Mouse (Mus musculus): ENCODE measurements around the gene Abcf1. TPM values are rescaled to one million over a fixed set of nuclear protein-coding genes. Genes with fewer than 3 reads are reported as not detected.

Abcf1 gene
- total and polyA plus RNA-seq, 3 experiments, result 142 to 312 TPM; not detected in 1

GRCm38 (mm10) chr17:35927471-35927870, 42.1 kb downstream of the Abcf1 start (continued):
- TF ChIP-seq POLR2AphosphoS5 (IDR thresholded peaks at IDR 0.05; ENCODE audit: borderline replicate concordance, low read depth, low read length), result no peak

GRCm38 (mm10) chr17:35923281-35923680, 46.3 kb downstream of the Abcf1 start:
- no peak overlapping the region for H3K27ac ChIP-seq (ENCODE audit: control insufficient read depth, low read depth, low read length)
- peaks cover 10 to 77% of the 10 kb centered on the region in 2 experiments for H3K36me3 ChIP-seq (ENCODE audit: control insufficient read depth in 1 of 2, insufficient read depth in 2 of 2, low read length in 2 of 2)
- H3K9me3 ChIP-seq (replicated peaks; ENCODE audit: insufficient read depth, low read length), result no peaks in the 10 kb centered on the region
- peaks cover 27 to 68% of the 10 kb centered on the region in 2 experiments for H3K4me1 ChIP-seq (ENCODE audit: control insufficient read depth in 1 of 2, insufficient read depth in 2 of 2, low read length in 2 of 2)
- no peaks in the 10 kb centered on the region for H3K27me3 ChIP-seq (ENCODE audit: control insufficient read depth in 1 of 2, insufficient read depth in 2 of 2, low read length in 2 of 2)
- no peak overlapping the region for H3K9ac ChIP-seq (ENCODE audit: control insufficient read depth, low read depth, low read length, poor library complexity, severe bottlenecking)
- peaks cover 14% of the 10 kb centered on the region for H3K79me2 ChIP-seq (ENCODE audit: control insufficient read depth, insufficient read depth, low read length, poor library complexity)
- TF ChIP-seq MYC (IDR thresholded peaks at IDR 0.05; ENCODE audit: low read depth, low read length), result no peak
- peak in 1 of 2 experiments; percentile 43; a peak in 1 of 4 replicates for TF ChIP-seq POLR2A (IDR thresholded peaks at IDR 0.05; ENCODE audit: control insufficient read depth in 1 of 2, insufficient read depth in 1 of 2, low read depth in 1 of 2, low read length in 2 of 2, poor library complexity in 1 of 2)
- no peak overlapping the region for H3K4me3 ChIP-seq (ENCODE audit: control insufficient read depth in 1 of 2, insufficient read depth in 1 of 2, low read depth in 2 of 2, low read length in 2 of 2)
- DNase-seq (ENCODE audit: low read depth, low spot score), result no peak

GRCm38 (mm10) chr17:35922566-35922965, 47.0 kb downstream of the Abcf1 start:
- H3K4me1 ChIP-seq (ENCODE audit: control insufficient read depth in 1 of 2, insufficient read depth in 2 of 2, low read length in 2 of 2), result peaks cover 24 to 62% of the 10 kb centered on the region in 2 experiments
- TF ChIP-seq MYB (IDR thresholded peaks at IDR 0.05; ENCODE audit: low read depth, low read length), result no peak
- no peak for TF ChIP-seq ZNF384 (IDR thresholded peaks at IDR 0.05; ENCODE audit: low read depth, low read length)
- TF ChIP-seq POLR2AphosphoS5 (IDR thresholded peaks at IDR 0.05; ENCODE audit: borderline replicate concordance, low read depth, low read length), result no peak
- no peak for TF ChIP-seq SMC3 (IDR thresholded peaks at IDR 0.05; ENCODE audit: low read depth, low read length)
- no peak for TF ChIP-seq ZMIZ1 (IDR thresholded peaks at IDR 0.05; ENCODE audit: low read depth, low read length)
- TF ChIP-seq SIN3A (IDR thresholded peaks at IDR 0.05; ENCODE audit: low read length), result no peak
- no peak for TF ChIP-seq POLR2AphosphoS2 (IDR thresholded peaks at IDR 0.05; ENCODE audit: low read length)
- TF ChIP-seq MEF2A (IDR thresholded peaks at IDR 0.05; ENCODE audit: extremely low read depth, insufficient replicate concordance, low read depth, low read length, poor library complexity, severe bottlenecking), result no peak
- TF ChIP-seq EP300 (IDR thresholded peaks at IDR 0.05; ENCODE audit: low read depth in 1 of 2, low read length in 2 of 2), result no peak
- TF ChIP-seq MAZ (IDR thresholded peaks at IDR 0.05; ENCODE audit: low read depth, low read length), result no peak
- TF ChIP-seq NELFE (IDR thresholded peaks at IDR 0.05; ENCODE audit: low read depth, low read length), result no peak
- TF ChIP-seq MYC (IDR thresholded peaks at IDR 0.05; ENCODE audit: low read depth, low read length), result no peak
- no peak for TF ChIP-seq UBTF (IDR thresholded peaks at IDR 0.05; ENCODE audit: borderline replicate concordance, insufficient read depth, low read depth, low read length)
- TF ChIP-seq TAL1 (IDR thresholded peaks at IDR 0.05; ENCODE audit: low read length), result no peak
- DNase-seq (ENCODE audit: low read depth, low spot score), result peak; percentile 32
- no peaks in the 10 kb centered on the region for H3K9me3 ChIP-seq (replicated peaks; ENCODE audit: insufficient read depth, low read length)
- peaks cover 18% of the 10 kb centered on the region for H3K79me2 ChIP-seq (ENCODE audit: control insufficient read depth, insufficient read depth, low read length, poor library complexity)
- H3K4me3 ChIP-seq (ENCODE audit: control insufficient read depth in 1 of 2, insufficient read depth in 1 of 2, low read depth in 2 of 2, low read length in 2 of 2), result no peak overlapping the region
- no peak overlapping the region for H3K27ac ChIP-seq (ENCODE audit: control insufficient read depth, low read depth, low read length)
- peaks cover 8 to 71% of the 10 kb centered on the region in 2 experiments for H3K36me3 ChIP-seq (ENCODE audit: control insufficient read depth in 1 of 2, insufficient read depth in 2 of 2, low read length in 2 of 2)
- no peak overlapping the region for H3K9ac ChIP-seq (ENCODE audit: control insufficient read depth, low read depth, low read length, poor library complexity, severe bottlenecking)
- no peaks in the 10 kb centered on the region for H3K27me3 ChIP-seq (ENCODE audit: control insufficient read depth in 1 of 2, insufficient read depth in 2 of 2, low read length in 2 of 2)

All from MEL (cell line).